Mouse (Mus musculus): Measurements from ENCODE around the gene Cntnap2. TPM values are rescaled to one million over a fixed set of nuclear protein-coding genes. Genes with fewer than 3 reads are reported as not detected.

Gene Cntnap2
- polyA plus RNA-seq, 1 experiment from 2014 or later: 2.5 TPM

DNA sequence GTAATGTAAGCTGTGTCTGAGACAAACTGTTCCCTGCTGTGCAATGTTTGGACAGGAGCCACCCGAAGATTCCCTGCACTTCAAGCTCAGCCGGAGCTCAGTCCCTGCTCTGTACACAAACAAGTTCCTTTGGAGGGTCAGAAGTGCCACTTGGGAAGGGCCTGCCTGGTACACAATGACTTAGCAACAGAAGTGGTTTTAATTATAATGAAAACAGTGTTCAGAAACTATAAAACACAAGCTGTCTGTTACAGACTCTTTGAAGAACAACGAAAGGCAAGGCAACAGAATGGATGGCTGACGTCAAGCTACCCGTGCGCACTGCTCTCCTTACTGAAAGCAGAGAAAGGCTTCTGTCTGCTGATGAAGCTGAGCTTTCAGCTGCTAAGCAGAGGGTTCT lies 2259.5 kb downstream of the Cntnap2 start:
- no peak for ATAC-seq (replicated peaks; ENCODE audit: low FRiP score)
- H3K36me3 ChIP-seq: no peaks in the 10 kb centered on the region
- no peak overlapping the region for H3K9ac ChIP-seq
- H3K4me2 ChIP-seq: peak overlapping the region; percentile 13; the same call in 1 of the 2 replicates
- H3K9me3 ChIP-seq (replicated peaks): no peaks in the 10 kb centered on the region
- H3K4me3 ChIP-seq (replicated peaks): no peak overlapping the region
- no peaks in the 10 kb centered on the region for H3K27me3 ChIP-seq
- WGBS: 11% methylated on average over 6 of the region's 6 CpGs
- peak overlapping the region; percentile 56; the same call in 1 of the 2 replicates for H3K27ac ChIP-seq
- peaks cover 22% of the 10 kb centered on the region for H3K4me1 ChIP-seq

DNA sequence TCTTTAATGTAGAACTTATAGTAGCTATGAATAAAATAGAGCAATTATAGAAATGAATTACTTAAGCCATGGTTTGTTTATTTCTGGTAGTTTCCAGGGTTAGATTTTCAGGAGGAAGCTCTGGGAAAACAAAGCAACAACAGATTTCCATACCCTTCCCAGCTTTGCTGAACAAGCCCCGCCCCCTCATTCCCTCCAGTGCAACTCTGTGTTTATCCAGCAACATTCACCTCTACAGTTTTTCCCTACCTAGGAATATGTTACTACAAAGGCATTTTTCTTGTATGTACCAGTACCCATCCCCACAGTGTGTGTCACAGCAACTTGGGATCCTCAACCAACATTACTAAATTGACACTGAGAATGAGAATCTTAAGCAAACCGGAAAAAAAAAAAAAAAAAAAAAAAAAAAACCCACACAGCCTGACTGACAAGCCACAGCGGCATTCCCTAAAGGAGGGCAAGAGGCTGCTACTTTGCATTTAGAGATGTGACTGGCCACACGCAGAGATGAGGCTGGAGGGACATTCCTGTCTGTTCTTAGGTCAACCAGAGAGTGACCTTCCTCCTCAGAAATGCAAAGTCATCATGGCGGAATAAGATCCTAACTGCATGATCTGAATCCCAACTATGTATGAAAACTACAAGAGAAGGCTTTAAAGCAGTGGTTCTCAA lies 2260.3 kb downstream of the Cntnap2 start:
- Histone ChIP-seq H3K27me3 (no peaks in the 10 kb centered on the region), H3K36me3 (no peaks in the 10 kb centered on the region), H3K9me3 (replicated peaks) (no peaks in the 10 kb centered on the region), H3K4me3 (replicated peaks) (no peak overlapping the region), H3K9ac (no peak overlapping the region), H3K27ac (no peak overlapping the region), H3K4me2 (0 out of 2 replicates have a peak overlapping the region, but pooled peaks have one; percentile 19), H3K4me1 (peaks cover 26% of the 10 kb centered on the region)
- WGBS: 29% methylated on average over 5 of the region's 5 CpGs
- ATAC-seq (replicated peaks; ENCODE audit: low FRiP score): 0 out of 2 replicates have a peak, but pooled peaks have one; percentile 66

DNA sequence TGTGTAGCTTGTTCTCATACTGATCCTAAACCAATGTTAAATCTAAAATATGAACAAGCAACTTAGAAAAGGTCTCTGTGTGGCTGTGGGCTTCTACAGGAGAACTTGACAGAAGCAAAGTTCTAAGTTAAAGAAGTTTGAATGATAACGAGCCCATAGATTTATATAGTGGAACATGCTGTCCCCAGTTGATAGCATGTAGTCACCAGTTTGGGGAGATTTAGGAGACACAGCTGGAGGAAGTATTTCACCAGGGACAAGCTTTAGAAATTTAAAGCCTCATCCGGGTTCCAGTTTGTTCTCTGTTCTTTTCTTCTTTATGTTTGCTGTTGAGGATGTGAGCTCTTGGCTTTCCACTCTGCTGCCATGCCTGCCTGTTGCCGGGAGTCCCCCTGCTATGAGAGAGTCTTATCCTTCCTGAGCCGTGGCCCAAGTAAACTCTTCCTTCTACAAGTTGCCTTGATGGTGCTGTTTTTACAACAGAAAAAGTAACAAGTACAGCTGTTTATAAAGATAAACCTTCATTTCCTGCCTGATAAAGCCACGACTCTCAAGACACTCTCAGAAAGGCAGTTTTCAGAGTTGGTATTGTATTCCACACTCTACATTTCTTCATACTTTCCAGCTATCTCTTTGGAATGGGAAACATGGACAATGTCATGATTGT lies 2264.1 kb downstream of the Cntnap2 start:
- ATAC-seq (replicated peaks; ENCODE audit: low FRiP score): no peak

DNA sequence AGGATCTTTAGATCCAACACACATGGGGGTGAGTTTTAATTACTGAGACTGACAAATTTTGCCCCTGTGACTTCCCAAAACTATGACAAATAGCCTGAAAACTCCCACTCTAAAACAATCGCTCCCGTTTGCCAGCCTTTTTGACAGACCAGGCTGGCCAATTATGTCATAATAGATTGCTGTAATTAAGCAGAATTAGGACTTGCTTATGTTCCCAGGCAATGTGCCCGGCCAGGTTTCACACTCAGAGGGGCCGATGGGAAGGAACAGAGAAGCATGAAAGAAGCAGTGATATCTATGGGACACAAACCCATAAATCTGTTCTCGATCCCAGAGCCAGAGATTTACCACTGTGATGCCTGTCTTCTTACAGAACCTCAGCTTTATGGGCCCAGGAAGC lies 2264.7 kb downstream of the Cntnap2 start:
- peak overlapping the region; percentile 19; the same call in 1 of the 2 replicates for H3K4me2 ChIP-seq
- ATAC-seq (replicated peaks; ENCODE audit: low FRiP score): no peak
- no peaks in the 10 kb centered on the region for H3K27me3 ChIP-seq
- H3K9me3 ChIP-seq (replicated peaks): no peaks in the 10 kb centered on the region
- H3K4me3 ChIP-seq (replicated peaks): no peak overlapping the region
- H3K9ac ChIP-seq: no peak overlapping the region
- peaks cover 17% of the 10 kb centered on the region for H3K4me1 ChIP-seq
- no peak overlapping the region for H3K27ac ChIP-seq
- WGBS: 15% methylated on average over 5 of the region's 5 CpGs
- no peaks in the 10 kb centered on the region for H3K36me3 ChIP-seq

More for the DNA sequence above, 2264.1 kb downstream of the Cntnap2 start:
- Histone ChIP-seq H3K4me1 (peaks cover 21% of the 10 kb centered on the region), H3K9me3 (replicated peaks) (no peaks in the 10 kb centered on the region), H3K27ac (no peak overlapping the region), H3K36me3 (no peaks in the 10 kb centered on the region), H3K4me3 (replicated peaks) (no peak overlapping the region), H3K9ac (no peak overlapping the region), H3K4me2 (no peak overlapping the region), H3K27me3 (no peaks in the 10 kb centered on the region)
- WGBS: 35% methylated on average over 5 of the region's 5 CpGs

DNA sequence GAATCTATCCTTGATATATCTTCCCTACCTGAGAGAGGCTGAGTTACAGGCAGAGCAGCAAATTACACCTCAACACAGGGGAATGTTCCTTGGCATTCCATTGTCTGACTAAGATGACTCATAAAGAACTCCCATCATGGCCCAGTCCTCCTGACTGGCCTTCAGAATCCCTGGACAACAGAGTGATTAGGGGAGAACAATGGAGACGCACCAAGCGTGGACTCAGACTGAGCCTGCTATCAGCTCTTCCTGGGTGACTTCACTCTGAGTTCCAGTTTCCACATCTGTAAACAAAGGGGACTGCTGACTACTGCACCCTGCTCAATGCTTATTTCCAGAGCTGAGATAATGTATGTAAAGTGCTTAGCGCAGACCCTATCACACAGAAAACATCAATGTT lies 2269.1 kb downstream of the Cntnap2 start:
- Histone ChIP-seq H3K36me3 (no peaks in the 10 kb centered on the region), H3K27ac (no peak overlapping the region), H3K9ac (no peak overlapping the region), H3K4me1 (peaks cover 9% of the 10 kb centered on the region; the same call in 1 of the 2 replicates), H3K4me3 (replicated peaks) (no peak overlapping the region), H3K4me2 (no peak overlapping the region), H3K27me3 (no peaks in the 10 kb centered on the region), H3K9me3 (replicated peaks) (no peaks in the 10 kb centered on the region)
- WGBS: 88% methylated on average over 3 of the region's 3 CpGs
- ATAC-seq (replicated peaks; ENCODE audit: low FRiP score): no peak

DNA sequence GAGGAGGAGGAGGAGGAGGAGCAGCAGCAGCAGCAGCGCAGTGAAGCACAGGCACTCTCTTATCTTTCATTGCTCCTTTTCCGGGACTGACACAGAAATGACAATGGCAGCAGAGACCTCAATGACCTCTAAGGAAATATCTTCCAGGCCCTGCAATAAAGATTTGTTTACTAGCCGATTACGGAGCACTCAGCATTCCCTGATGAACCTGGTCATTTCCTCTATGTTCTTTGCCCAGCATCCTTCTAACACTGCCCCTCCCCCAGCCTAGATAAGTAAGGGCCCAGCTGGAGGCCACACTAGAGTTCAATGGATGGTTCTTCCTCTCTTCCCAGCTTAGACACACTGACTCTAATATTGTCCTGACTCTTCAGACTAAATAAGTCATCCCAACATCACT lies 2270.1 kb downstream of the Cntnap2 start:
- no peak overlapping the region for H3K9ac ChIP-seq
- H3K27ac ChIP-seq: no peak overlapping the region
- H3K4me2 ChIP-seq: no peak overlapping the region
- H3K4me3 ChIP-seq (replicated peaks): no peak overlapping the region
- 14% methylated on average over 4 of the region's 4 CpGs for WGBS
- no peak for ATAC-seq (replicated peaks; ENCODE audit: low FRiP score)
- no peaks in the 10 kb centered on the region for H3K27me3 ChIP-seq
- no peaks in the 10 kb centered on the region for H3K36me3 ChIP-seq
- H3K4me1 ChIP-seq: no peaks in the 10 kb centered on the region
- H3K9me3 ChIP-seq (replicated peaks): no peaks in the 10 kb centered on the region

DNA sequence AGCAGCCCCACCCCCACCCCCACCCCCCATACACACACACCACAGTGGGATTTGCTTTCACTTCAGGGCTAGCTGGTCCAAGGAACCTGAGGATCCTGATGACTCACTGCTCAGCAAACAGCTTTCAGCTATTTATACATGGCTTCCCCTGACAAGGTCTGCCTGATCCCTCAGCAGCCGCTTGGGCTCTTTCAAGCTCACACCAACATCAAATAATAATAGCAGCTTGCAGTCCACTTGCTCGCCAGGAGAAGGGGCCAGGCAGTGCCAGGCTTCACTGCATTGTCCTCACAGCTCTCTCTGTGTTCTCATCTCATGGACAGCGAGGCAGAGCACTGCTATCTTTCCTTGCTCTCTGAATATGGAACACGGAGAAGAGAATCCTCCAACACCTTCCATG lies 2273.9 kb downstream of the Cntnap2 start:
- no peaks in the 10 kb centered on the region for H3K9me3 ChIP-seq (replicated peaks)
- H3K4me1 ChIP-seq: no peaks in the 10 kb centered on the region; the same call in 1 of the 2 replicates
- no peaks in the 10 kb centered on the region for H3K27me3 ChIP-seq
- H3K36me3 ChIP-seq: no peaks in the 10 kb centered on the region
- whole genome bisulfite sequencing: 60% methylated on average over 4 of the region's 4 CpGs
- ATAC-seq (replicated peaks; ENCODE audit: low FRiP score): no peak
- H3K4me2 ChIP-seq: no peak overlapping the region
- H3K27ac ChIP-seq: no peak overlapping the region
- no peak overlapping the region for H3K4me3 ChIP-seq (replicated peaks)
- H3K9ac ChIP-seq: no peak overlapping the region

DNA sequence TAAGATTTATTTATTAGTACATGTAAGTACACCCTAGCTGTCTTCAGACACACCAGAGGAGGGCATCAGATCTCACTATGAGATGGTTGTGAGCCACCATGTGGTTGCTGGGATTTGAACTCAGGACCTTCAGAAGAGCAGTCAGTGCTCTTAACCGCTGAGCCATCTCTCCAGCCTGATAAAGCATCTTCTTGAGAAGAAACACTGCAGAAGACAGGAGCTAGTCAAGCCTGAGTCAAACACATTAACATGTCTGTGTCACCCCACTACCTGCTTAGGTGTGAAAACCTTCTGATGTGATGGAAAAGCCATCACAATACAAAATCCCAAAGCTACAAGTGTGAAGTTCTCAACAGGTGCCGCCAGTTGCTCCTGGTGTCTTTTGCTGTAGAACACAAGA lies 2275.2 kb downstream of the Cntnap2 start:
- ATAC-seq (replicated peaks; ENCODE audit: low FRiP score): no peak
- Histone ChIP-seq H3K4me3 (replicated peaks) (no peak overlapping the region), H3K9me3 (replicated peaks) (no peaks in the 10 kb centered on the region), H3K9ac (no peak overlapping the region), H3K4me1 (no peaks in the 10 kb centered on the region; the same call in 1 of the 2 replicates), H3K4me2 (no peak overlapping the region), H3K27me3 (no peaks in the 10 kb centered on the region), H3K27ac (no peak overlapping the region), H3K36me3 (no peaks in the 10 kb centered on the region)
- 87% methylated on average over 2 of the region's 2 CpGs for WGBS

DNA sequence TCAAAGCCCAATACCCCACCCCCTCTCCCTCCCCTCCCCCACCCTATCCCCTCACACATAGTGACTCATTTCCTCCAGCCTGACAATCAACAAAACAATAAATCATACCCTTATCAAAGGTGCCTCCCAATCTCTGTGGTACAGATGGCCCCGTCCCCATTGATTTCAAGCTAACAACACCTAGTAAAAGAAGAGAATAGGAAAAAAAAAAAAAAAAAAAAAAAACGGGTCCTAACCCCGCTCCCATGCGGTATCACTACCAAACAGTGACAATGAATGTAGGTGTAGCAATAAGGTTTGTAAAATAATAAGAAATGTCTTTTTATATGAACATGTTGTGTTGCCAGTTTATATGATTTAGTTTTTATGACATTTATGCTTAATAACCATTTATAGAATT lies 2278.1 kb downstream of the Cntnap2 start:
- Histone ChIP-seq H3K4me2 (no peak overlapping the region), H3K4me1 (no peaks in the 10 kb centered on the region; the same call in 1 of the 2 replicates), H3K9ac (no peak overlapping the region), H3K27ac (no peak overlapping the region), H3K9me3 (replicated peaks) (no peaks in the 10 kb centered on the region), H3K36me3 (no peaks in the 10 kb centered on the region), H3K27me3 (no peaks in the 10 kb centered on the region), H3K4me3 (replicated peaks) (no peak overlapping the region)
- WGBS: 81% methylated on average over 4 of the region's 4 CpGs
- ATAC-seq (replicated peaks; ENCODE audit: low FRiP score): no peak

DNA sequence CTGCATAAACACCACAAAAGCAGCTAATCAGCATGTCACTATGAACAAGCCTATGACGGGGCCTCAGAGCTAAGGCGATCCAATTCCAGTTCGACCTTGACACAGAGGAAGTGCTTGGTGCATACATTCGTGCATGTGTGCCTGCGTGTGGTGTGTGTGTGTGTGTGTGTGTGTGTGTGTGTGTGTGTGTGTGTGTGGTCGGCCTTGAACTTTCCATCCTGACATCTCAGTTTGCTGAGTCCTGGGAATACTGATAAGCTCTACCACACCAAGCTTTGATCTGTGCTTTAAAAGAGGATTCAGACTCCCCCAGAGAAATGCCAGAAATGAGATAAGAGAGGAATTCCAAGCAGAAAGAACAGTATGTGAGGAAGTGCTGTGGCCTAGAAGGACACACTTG lies 2279.0 kb downstream of the Cntnap2 start:
- no peak overlapping the region for H3K4me2 ChIP-seq
- no peaks in the 10 kb centered on the region for H3K9me3 ChIP-seq (replicated peaks)
- H3K4me3 ChIP-seq (replicated peaks): no peak overlapping the region
- WGBS: 66% methylated on average over 6 of the region's 6 CpGs
- H3K27ac ChIP-seq: no peak overlapping the region
- ATAC-seq (replicated peaks; ENCODE audit: low FRiP score): no peak
- no peak overlapping the region for H3K9ac ChIP-seq
- H3K4me1 ChIP-seq: no peaks in the 10 kb centered on the region; the same call in 1 of the 2 replicates
- H3K27me3 ChIP-seq: no peaks in the 10 kb centered on the region
- H3K36me3 ChIP-seq: no peaks in the 10 kb centered on the region

DNA sequence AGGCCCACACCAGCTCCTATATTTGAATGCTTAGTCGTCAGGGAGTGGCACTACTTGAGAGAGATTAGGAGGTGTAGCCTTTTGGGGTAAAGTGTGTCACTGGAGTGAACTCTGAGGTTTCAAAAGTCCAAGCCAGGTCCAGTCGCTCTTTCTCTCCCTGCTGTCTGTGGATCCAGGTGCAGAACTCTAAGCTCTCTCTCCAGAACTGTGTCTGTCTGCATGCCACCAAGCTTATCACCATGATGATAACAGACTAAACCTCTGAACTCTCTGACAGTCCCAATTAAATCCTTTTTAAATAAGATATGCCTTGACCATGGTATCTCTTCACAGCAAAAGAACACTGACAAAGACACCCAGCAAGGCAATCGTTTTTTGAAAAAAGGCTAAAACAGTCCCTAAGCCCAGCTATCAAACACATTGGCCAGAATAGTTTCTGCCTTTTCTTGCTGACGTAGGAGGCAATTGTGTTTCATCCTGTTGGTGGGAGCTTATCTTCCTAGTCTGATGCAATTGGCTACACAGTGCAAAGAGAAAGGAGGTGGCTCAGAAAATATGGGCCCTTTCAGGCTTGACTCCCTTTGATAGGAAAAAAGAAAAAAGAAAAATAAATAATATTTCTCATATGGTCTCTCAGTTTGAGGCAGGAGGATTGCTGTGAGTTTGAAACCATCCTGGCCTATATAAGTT lies 2281.8 kb downstream of the Cntnap2 start:
- Histone ChIP-seq H3K27ac (peak overlapping the region; percentile 75), H3K9ac (no peak overlapping the region), H3K27me3 (no peaks in the 10 kb centered on the region), H3K4me2 (no peak overlapping the region), H3K4me3 (replicated peaks) (no peak overlapping the region), H3K36me3 (no peaks in the 10 kb centered on the region), H3K4me1 (no peaks in the 10 kb centered on the region; the same call in 1 of the 2 replicates), H3K9me3 (replicated peaks) (no peaks in the 10 kb centered on the region)
- WGBS: 73% methylated on average over 4 of the region's 4 CpGs
- peak; percentile 12; the same call in 1 of the 2 replicates for ATAC-seq (replicated peaks; ENCODE audit: low FRiP score)

DNA sequence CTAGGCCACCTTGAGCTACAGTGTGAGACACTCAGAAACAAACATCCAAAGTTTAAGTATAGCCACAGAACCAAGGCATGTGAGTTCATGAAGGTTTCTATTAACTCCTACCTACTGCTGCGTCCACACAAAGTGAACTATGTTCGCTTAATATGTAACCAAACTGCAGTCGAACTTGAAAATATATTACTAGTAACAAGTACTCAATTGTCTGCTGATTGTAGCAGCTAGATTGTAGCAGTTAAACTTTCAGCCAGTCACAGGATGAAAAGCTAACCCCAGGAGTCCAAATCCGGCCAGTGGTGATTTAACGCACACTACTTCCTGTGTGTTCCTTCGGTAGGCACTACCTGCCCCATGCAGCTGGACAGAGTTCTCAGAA lies 2282.3 kb downstream of the Cntnap2 start:
- no peak overlapping the region for H3K4me3 ChIP-seq (replicated peaks)
- H3K27me3 ChIP-seq: no peaks in the 10 kb centered on the region
- H3K4me2 ChIP-seq: no peak overlapping the region
- peak; percentile 87 for ATAC-seq (replicated peaks; ENCODE audit: low FRiP score)
- no peaks in the 10 kb centered on the region for H3K9me3 ChIP-seq (replicated peaks)
- no peaks in the 10 kb centered on the region; the same call in 1 of the 2 replicates for H3K4me1 ChIP-seq
- no peak overlapping the region for H3K9ac ChIP-seq
- WGBS: 42% methylated on average over 6 of the region's 6 CpGs
- H3K27ac ChIP-seq: peak overlapping the region; percentile 75
- no peaks in the 10 kb centered on the region for H3K36me3 ChIP-seq

All from kidney, embryonic 15.5 days (tissue).